Mouse (Mus musculus): Measurements from ENCODE around the gene Amz2. TPM values are rescaled to one million over a fixed set of nuclear protein-coding genes. Genes with fewer than 3 reads are reported as not detected.

Gene Amz2
- polyA plus RNA-seq, 1 experiment = 22.9 TPM

DNA sequence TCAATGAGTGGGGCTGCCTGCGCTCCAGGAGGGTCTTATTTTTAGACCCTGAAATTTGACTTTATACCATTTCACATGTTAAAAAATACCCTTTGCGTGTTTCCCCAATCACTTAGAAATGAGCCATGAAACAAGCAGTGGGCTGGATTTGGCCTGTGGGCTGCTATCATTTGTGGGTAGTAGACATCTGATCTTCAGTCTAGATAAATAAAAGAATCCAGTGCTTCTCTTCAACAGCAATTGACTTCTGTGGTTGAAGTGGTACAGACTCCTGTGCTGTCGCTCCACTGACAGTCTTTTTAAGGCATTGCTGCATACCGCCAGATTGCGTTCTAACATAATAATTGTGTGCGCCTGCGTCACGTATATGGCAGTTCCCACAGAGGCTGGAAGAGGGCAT, 40.5 kb upstream of the Amz2 start:
- H3K36me3 ChIP-seq (ENCODE audit: control insufficient read depth, insufficient read depth) = no peaks in the 10 kb centered on the region
- no peak overlapping the region for H3K4me3 ChIP-seq (ENCODE audit: insufficient read depth, poor library complexity, severe bottlenecking)
- TF ChIP-seq CTCF (IDR thresholded peaks at IDR 0.05; ENCODE audit: control insufficient read depth, insufficient read depth, insufficient read length) (no peak), FOSL1 (IDR thresholded peaks at IDR 0.05; ENCODE audit: insufficient read depth, low read length, poor library complexity, severe bottlenecking) (no peak), MAX (IDR thresholded peaks at IDR 0.05) (no peak), CEBPB (IDR thresholded peaks at IDR 0.05; ENCODE audit: low read depth) (no peak)

DNA sequence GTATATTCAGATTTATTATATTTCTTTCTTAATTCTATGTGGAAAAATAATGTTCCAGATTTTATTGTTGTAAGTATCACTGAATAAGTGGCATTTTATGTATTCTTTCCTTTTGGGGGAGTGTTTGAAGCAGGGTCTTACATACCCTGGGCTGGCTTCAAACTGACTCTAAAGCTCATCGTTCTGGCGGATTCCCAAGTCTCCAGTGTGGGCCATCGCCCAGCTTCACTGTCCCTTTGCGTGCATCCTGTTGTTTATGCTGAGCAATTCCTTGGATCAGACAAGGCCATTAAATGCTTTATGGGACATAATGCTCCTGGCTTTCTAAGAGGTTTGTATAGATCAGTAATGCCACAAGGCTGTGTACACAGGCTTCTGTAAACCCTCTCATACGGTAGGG, 36.7 kb upstream of the Amz2 start:
- no peak for TF ChIP-seq MYOG (IDR thresholded peaks at IDR 0.05; ENCODE audit: control insufficient read depth, extremely low read depth, insufficient read length)
- TF ChIP-seq CEBPB (IDR thresholded peaks at IDR 0.05; ENCODE audit: low read depth) = no peak
- TF ChIP-seq CTCF (IDR thresholded peaks at IDR 0.05; ENCODE audit: control insufficient read depth, insufficient read depth, insufficient read length) = no peak
- TF ChIP-seq MYOD1 (IDR thresholded peaks at IDR 0.05; ENCODE audit: control insufficient read depth, insufficient read length, low read depth) = no peak
- no peak for TF ChIP-seq USF1 (IDR thresholded peaks at IDR 0.05; ENCODE audit: low read depth)
- no peak for TF ChIP-seq MAX (IDR thresholded peaks at IDR 0.05)
- no peak for TF ChIP-seq FOSL1 (IDR thresholded peaks at IDR 0.05; ENCODE audit: insufficient read depth, low read length, poor library complexity, severe bottlenecking)
- peaks cover 8% of the 10 kb centered on the region for H3K36me3 ChIP-seq (ENCODE audit: control insufficient read depth, insufficient read depth)
- no peaks in the 10 kb centered on the region for H3K27me3 ChIP-seq (ENCODE audit: control insufficient read depth, insufficient read depth, insufficient read length)
- H3ac ChIP-seq (ENCODE audit: control insufficient read depth, insufficient read length, low read depth) = no peak overlapping the region
- peaks cover 95% of the 10 kb centered on the region for H3K79me2 ChIP-seq (ENCODE audit: control insufficient read depth, insufficient read depth)
- H3K4me3 ChIP-seq (ENCODE audit: insufficient read depth, poor library complexity, severe bottlenecking) = no peak overlapping the region
- H3K79me3 ChIP-seq (ENCODE audit: low read depth) = peaks cover 52% of the 10 kb centered on the region

More for the DNA sequence above, 40.5 kb upstream of the Amz2 start:
- Histone ChIP-seq H3K27me3 (ENCODE audit: control insufficient read depth, insufficient read depth, insufficient read length) (no peaks in the 10 kb centered on the region), H3K79me3 (ENCODE audit: low read depth) (peaks cover 67% of the 10 kb centered on the region), H3K79me2 (ENCODE audit: control insufficient read depth, insufficient read depth) (peaks cover 99% of the 10 kb centered on the region), H3ac (ENCODE audit: control insufficient read depth, insufficient read length, low read depth) (no peak overlapping the region)

DNA sequence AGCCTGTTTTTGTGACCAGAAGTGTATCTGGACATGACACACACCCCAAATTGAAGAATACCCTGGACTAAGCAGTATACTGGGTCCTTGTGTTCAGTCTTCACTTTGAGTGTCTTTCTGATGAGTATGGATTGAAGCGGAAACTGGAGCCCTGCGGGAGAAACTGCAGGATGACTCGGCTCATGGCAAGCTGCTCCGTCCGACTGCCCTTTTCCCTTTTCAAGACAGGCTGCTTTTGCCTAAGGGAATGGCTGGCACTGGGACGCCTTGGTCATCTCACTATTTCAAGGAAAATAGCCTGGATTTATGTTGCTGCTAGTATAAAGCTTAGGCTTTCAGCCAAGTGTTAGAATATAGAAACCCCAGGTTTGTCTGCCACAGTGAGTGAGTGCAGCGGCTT, 34.5 kb upstream of the Amz2 start:
- Histone ChIP-seq H3K79me3 (ENCODE audit: low read depth) (peaks cover 34% of the 10 kb centered on the region), H3ac (ENCODE audit: control insufficient read depth, insufficient read length, low read depth) (no peak overlapping the region), H3K36me3 (ENCODE audit: control insufficient read depth, insufficient read depth) (peaks cover 14% of the 10 kb centered on the region), H3K4me3 (ENCODE audit: insufficient read depth, poor library complexity, severe bottlenecking) (no peak overlapping the region), H3K27me3 (ENCODE audit: control insufficient read depth, insufficient read depth, insufficient read length) (no peaks in the 10 kb centered on the region), H3K79me2 (ENCODE audit: control insufficient read depth, insufficient read depth) (peaks cover 85% of the 10 kb centered on the region)
- no peak for TF ChIP-seq FOSL1 (IDR thresholded peaks at IDR 0.05; ENCODE audit: insufficient read depth, low read length, poor library complexity, severe bottlenecking)
- TF ChIP-seq CEBPB (IDR thresholded peaks at IDR 0.05; ENCODE audit: low read depth) = no peak
- TF ChIP-seq USF1 (IDR thresholded peaks at IDR 0.05; ENCODE audit: low read depth) = no peak
- TF ChIP-seq MAX (IDR thresholded peaks at IDR 0.05) = no peak
- no peak for TF ChIP-seq MYOG (IDR thresholded peaks at IDR 0.05; ENCODE audit: control insufficient read depth, extremely low read depth, insufficient read length)

DNA sequence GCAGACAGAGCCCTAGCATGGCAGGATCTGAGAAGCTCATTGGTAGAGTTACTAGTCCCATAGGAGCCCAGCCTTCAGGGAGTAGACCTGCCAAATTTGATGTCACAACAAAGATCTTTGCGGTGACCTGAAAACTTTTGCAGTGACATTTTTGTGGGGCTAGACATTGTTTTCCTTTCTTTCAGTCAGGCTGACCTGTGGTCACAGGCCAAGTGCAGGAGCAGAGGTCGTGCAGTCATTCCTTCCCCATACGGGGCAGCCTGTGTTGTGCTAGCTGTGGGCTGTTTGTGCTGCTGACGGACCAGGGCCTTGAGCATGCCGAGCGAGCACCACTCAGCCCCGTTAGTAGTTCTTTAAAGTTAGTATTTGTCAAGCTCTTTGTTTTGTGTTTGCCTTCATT, 34.0 kb upstream of the Amz2 start:
- Histone ChIP-seq H3K36me3 (ENCODE audit: control insufficient read depth, insufficient read depth) (peaks cover 20% of the 10 kb centered on the region), H3K79me3 (ENCODE audit: low read depth) (peaks cover 30% of the 10 kb centered on the region), H3K79me2 (ENCODE audit: control insufficient read depth, insufficient read depth) (peaks cover 80% of the 10 kb centered on the region), H3K4me3 (ENCODE audit: insufficient read depth, poor library complexity, severe bottlenecking) (no peak overlapping the region), H3K27me3 (ENCODE audit: control insufficient read depth, insufficient read depth, insufficient read length) (no peaks in the 10 kb centered on the region), H3ac (ENCODE audit: control insufficient read depth, insufficient read length, low read depth) (no peak overlapping the region)
- no peak for TF ChIP-seq FOSL1 (IDR thresholded peaks at IDR 0.05; ENCODE audit: insufficient read depth, low read length, poor library complexity, severe bottlenecking)
- TF ChIP-seq USF1 (IDR thresholded peaks at IDR 0.05; ENCODE audit: low read depth) = no peak
- TF ChIP-seq MAX (IDR thresholded peaks at IDR 0.05) = no peak
- TF ChIP-seq CTCF (IDR thresholded peaks at IDR 0.05; ENCODE audit: control insufficient read depth, insufficient read depth, insufficient read length) = no peak
- TF ChIP-seq CEBPB (IDR thresholded peaks at IDR 0.05; ENCODE audit: low read depth) = no peak
- no peak for TF ChIP-seq MYOD1 (IDR thresholded peaks at IDR 0.05; ENCODE audit: control insufficient read depth, insufficient read length, low read depth)
- TF ChIP-seq MYOG (IDR thresholded peaks at IDR 0.05; ENCODE audit: control insufficient read depth, extremely low read depth, insufficient read length) = no peak

- H3K27me3 ChIP-seq (ENCODE audit: control insufficient read depth, insufficient read depth, insufficient read length) = no peaks in the 10 kb centered on the region
- peaks cover 24% of the 10 kb centered on the region for H3K79me3 ChIP-seq (ENCODE audit: low read depth)
These were observed 33.1 kb upstream of the Amz2 start for GRCm38 (mm10) chr11:109392601-109393000.

DNA sequence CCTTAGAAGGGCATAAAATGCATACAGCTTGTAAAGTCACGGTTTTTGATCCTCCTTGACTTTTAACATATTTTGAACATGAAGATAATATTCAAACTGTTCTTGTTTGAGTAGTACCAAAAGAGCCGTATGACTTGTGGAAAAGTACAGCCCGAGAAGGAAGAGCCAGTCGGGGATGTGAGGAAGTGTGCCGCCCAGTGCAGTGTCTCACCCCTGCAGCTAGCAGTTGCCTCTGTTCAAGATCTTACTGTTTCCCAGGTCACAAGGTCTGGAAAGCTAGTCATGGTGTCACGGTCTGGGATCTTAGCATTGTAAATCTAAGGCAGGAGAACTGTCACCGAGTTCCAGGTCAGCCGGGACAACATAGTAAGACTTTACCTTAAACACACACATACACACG, 31.0 kb upstream of the Amz2 start:
- Histone ChIP-seq H3K79me3 (ENCODE audit: low read depth) (peaks cover 20% of the 10 kb centered on the region), H3ac (ENCODE audit: control insufficient read depth, insufficient read length, low read depth) (no peak overlapping the region), H3K36me3 (ENCODE audit: control insufficient read depth, insufficient read depth) (peaks cover 49% of the 10 kb centered on the region), H3K27me3 (ENCODE audit: control insufficient read depth, insufficient read depth, insufficient read length) (no peaks in the 10 kb centered on the region), H3K4me3 (ENCODE audit: insufficient read depth, poor library complexity, severe bottlenecking) (no peak overlapping the region), H3K79me2 (ENCODE audit: control insufficient read depth, insufficient read depth) (peaks cover 50% of the 10 kb centered on the region)
- TF ChIP-seq MYOG (IDR thresholded peaks at IDR 0.05; ENCODE audit: control insufficient read depth, extremely low read depth, insufficient read length) = no peak
- TF ChIP-seq CTCF (IDR thresholded peaks at IDR 0.05; ENCODE audit: control insufficient read depth, insufficient read depth, insufficient read length) = no peak
- no peak for TF ChIP-seq MYOD1 (IDR thresholded peaks at IDR 0.05; ENCODE audit: control insufficient read depth, insufficient read length, low read depth)
- TF ChIP-seq MAX (IDR thresholded peaks at IDR 0.05) = no peak
- no peak for TF ChIP-seq USF1 (IDR thresholded peaks at IDR 0.05; ENCODE audit: low read depth)
- TF ChIP-seq CEBPB (IDR thresholded peaks at IDR 0.05; ENCODE audit: low read depth) = no peak
- TF ChIP-seq FOSL1 (IDR thresholded peaks at IDR 0.05; ENCODE audit: insufficient read depth, low read length, poor library complexity, severe bottlenecking) = no peak

More at GRCm38 (mm10) chr11:109392601-109393000, 33.1 kb upstream of the Amz2 start:
- TF ChIP-seq MYOG (IDR thresholded peaks at IDR 0.05; ENCODE audit: control insufficient read depth, extremely low read depth, insufficient read length) = no peak
- no peak for TF ChIP-seq CTCF (IDR thresholded peaks at IDR 0.05; ENCODE audit: control insufficient read depth, insufficient read depth, insufficient read length)
- no peak for TF ChIP-seq CEBPB (IDR thresholded peaks at IDR 0.05; ENCODE audit: low read depth)
- no peak for TF ChIP-seq MYOD1 (IDR thresholded peaks at IDR 0.05; ENCODE audit: control insufficient read depth, insufficient read length, low read depth)
- no peak for TF ChIP-seq FOSL1 (IDR thresholded peaks at IDR 0.05; ENCODE audit: insufficient read depth, low read length, poor library complexity, severe bottlenecking)
- TF ChIP-seq MAX (IDR thresholded peaks at IDR 0.05) = no peak
- Histone ChIP-seq H3K79me2 (ENCODE audit: control insufficient read depth, insufficient read depth) (peaks cover 71% of the 10 kb centered on the region), H3ac (ENCODE audit: control insufficient read depth, insufficient read length, low read depth) (no peak overlapping the region), H3K36me3 (ENCODE audit: control insufficient read depth, insufficient read depth) (peaks cover 27% of the 10 kb centered on the region), H3K4me3 (ENCODE audit: insufficient read depth, poor library complexity, severe bottlenecking) (no peak overlapping the region)
